Mouse (Mus musculus): ENCODE measurements at regions not wholly inside any gene's neighbourhood (a gene's known extent, or its start where the extent isn't known, plus 50 kb on each side); places are given as distances from the start of the nearest gene placed in this dataset.

DNA sequence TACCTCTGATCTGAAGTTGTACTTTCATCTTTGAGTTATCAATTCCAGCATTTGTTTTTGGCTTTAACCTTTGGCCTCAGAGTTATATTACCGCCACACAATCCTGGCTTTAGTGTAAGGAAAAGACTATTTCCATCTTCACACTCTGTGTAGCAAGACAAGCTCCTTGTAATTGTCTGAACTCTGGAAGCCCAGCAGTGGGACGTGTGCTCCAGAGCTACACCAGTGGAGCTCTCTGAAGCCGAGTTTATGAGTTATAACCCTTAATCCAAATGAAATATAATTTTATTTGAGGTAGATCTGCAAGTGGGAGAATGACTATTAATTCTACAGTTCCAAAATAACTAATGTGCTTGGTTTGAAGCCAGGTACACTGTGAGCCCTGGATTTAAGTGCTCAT is 2103.8 kb downstream of the 4930444P10Rik start:
- TF ChIP-seq CTCF (IDR thresholded peaks at IDR 0.05; ENCODE audit: low read depth): no peak
- TF ChIP-seq EP300 (optimal IDR thresholded peaks at IDR 0.05): no peak
